Mouse (Mus musculus) C2C12 (cell line): Measurements from ENCODE around the gene Phactr3. TPM values are rescaled to one million over a fixed set of nuclear protein-coding genes. Genes with fewer than 3 reads are reported as not detected.

Source experiments
- H3K27me3 ChIP-seq: one replicate; pipeline ENCODE4 v1.6.1; 2011; ENCODE audit not compliant: control insufficient read depth, insufficient read depth, insufficient read length
- H3K36me3 ChIP-seq: one replicate; pipeline ENCODE4 v1.6.1; 2011; ENCODE audit not compliant: control insufficient read depth, insufficient read depth
- H3K4me3 ChIP-seq: one replicate; pipeline ENCODE4 v1.5.1; 2011; ENCODE audit warnings: mild to moderate bottlenecking, control low read depth; ENCODE audit not compliant: poor library complexity, insufficient read depth, severe bottlenecking
- H3K79me2 ChIP-seq: one replicate; pipeline ENCODE4 v1.6.1; 2011; ENCODE audit not compliant: control insufficient read depth, insufficient read depth
- H3K79me3 ChIP-seq: one replicate; pipeline ENCODE4 v1.6.1; 2011; ENCODE audit warnings: low read depth, control low read depth
- H3ac ChIP-seq: one replicate; pipeline ENCODE3; 2011; ENCODE audit warnings: low read depth; ENCODE audit not compliant: control insufficient read depth, insufficient read length
- CEBPB ChIP-seq: IDR thresholded peaks from one replicate; pipeline ENCODE4 v1.6.1; 2011; ENCODE audit warnings: low read depth, mild to moderate bottlenecking, control low read depth, moderate library complexity
- CTCF ChIP-seq: IDR thresholded peaks from one replicate; pipeline ENCODE4 v1.5.1; 2011; ENCODE audit not compliant: control insufficient read depth, insufficient read depth, insufficient read length
- FOSL1 ChIP-seq: IDR thresholded peaks from one replicate; pipeline ENCODE4 v1.8.0; 2011; ENCODE audit warnings: mild to moderate bottlenecking, low read length; ENCODE audit not compliant: poor library complexity, insufficient read depth, severe bottlenecking
- MAX ChIP-seq: IDR thresholded peaks from one replicate; pipeline ENCODE4 v1.6.1; 2011; ENCODE audit warnings: mild to moderate bottlenecking, control low read depth
- MYOD1 ChIP-seq: IDR thresholded peaks from one replicate; pipeline ENCODE4 v1.6.1; 2011; ENCODE audit warnings: low read depth; ENCODE audit not compliant: control insufficient read depth, insufficient read length
- MYOG ChIP-seq: IDR thresholded peaks from one replicate; pipeline ENCODE4 v1.6.1; 2011; ENCODE audit not compliant: control insufficient read depth, insufficient read length; ENCODE audit errors: extremely low read depth
- USF1 ChIP-seq: IDR thresholded peaks from one replicate; pipeline ENCODE4 v1.6.1; 2011; ENCODE audit warnings: low read depth, mild to moderate bottlenecking, control low read depth, moderate library complexity
- polyA plus RNA-seq: library from polyadenylated mRNA; unstranded; fragments of >200 nt; fragmentation: generic; extraction: Trizol; gene quantifications from one replicate; pipeline ENCODE4 v1.2.1, GENCODE M21; 2012; ENCODE audit warnings: missing spikeins

The Phactr3 gene
- polyA plus RNA-seq, 1 experiment, result not detected

DNA sequence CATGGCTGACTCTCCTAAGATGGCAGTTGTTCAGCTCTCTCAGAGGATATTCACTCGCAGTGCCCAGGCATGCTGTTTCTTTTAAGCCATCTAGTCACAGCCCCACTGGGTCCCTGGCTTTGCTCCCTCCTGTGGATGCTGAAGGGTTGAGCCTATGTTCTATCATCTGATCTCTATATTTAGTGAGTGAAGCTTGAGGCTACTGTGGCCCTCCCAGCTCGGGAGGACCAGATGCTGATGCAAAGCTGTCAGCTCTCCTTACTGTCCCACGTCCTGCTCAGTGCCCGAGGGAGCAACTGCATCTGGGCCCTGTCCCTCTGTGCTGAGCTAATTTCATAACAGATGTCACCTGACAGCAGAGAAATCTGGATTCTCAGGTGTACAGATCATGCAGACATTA, 153.6 kb downstream of the Phactr3 start:
- Histone ChIP-seq H3K27me3 (no peaks in the 10 kb centered on the region), H3K4me3 (no peak overlapping the region), H3K36me3 (no peaks in the 10 kb centered on the region), H3K79me2 (no peaks in the 10 kb centered on the region), H3ac (no peak overlapping the region), H3K79me3 (no peaks in the 10 kb centered on the region)
- TF ChIP-seq CTCF, result no peak
- no peak for TF ChIP-seq FOSL1
- TF ChIP-seq MYOD1, result no peak
- no peak for TF ChIP-seq CEBPB
- no peak for TF ChIP-seq MYOG
- TF ChIP-seq USF1, result no peak
- TF ChIP-seq MAX, result no peak

GRCm38 (mm10) chr2:178274126-178274525, 155.4 kb downstream of the Phactr3 start:
- Histone ChIP-seq H3ac (no peak overlapping the region), H3K79me2 (no peaks in the 10 kb centered on the region), H3K4me3 (no peak overlapping the region), H3K36me3 (no peaks in the 10 kb centered on the region), H3K27me3 (no peaks in the 10 kb centered on the region), H3K79me3 (no peaks in the 10 kb centered on the region)
- TF ChIP-seq MAX, result no peak

- Histone ChIP-seq H3K79me2 (no peaks in the 10 kb centered on the region), H3K79me3 (no peaks in the 10 kb centered on the region), H3K27me3 (no peaks in the 10 kb centered on the region), H3K4me3 (no peak overlapping the region), H3ac (no peak overlapping the region), H3K36me3 (no peaks in the 10 kb centered on the region)
- TF ChIP-seq MYOD1 (no peak), CTCF (no peak), CEBPB (no peak)
Observed at GRCm38 (mm10) chr2:178277206-178277605, 158.4 kb downstream of the Phactr3 start.

GRCm38 (mm10) chr2:178281183-178281582, 162.4 kb downstream of the Phactr3 start:
- Histone ChIP-seq H3K4me3 (no peak overlapping the region), H3K79me3 (no peaks in the 10 kb centered on the region), H3K27me3 (no peaks in the 10 kb centered on the region), H3ac (no peak overlapping the region), H3K36me3 (no peaks in the 10 kb centered on the region), H3K79me2 (no peaks in the 10 kb centered on the region)
- no peak for TF ChIP-seq MAX
- TF ChIP-seq CEBPB, result no peak
- TF ChIP-seq USF1, result no peak
- no peak for TF ChIP-seq MYOG

DNA sequence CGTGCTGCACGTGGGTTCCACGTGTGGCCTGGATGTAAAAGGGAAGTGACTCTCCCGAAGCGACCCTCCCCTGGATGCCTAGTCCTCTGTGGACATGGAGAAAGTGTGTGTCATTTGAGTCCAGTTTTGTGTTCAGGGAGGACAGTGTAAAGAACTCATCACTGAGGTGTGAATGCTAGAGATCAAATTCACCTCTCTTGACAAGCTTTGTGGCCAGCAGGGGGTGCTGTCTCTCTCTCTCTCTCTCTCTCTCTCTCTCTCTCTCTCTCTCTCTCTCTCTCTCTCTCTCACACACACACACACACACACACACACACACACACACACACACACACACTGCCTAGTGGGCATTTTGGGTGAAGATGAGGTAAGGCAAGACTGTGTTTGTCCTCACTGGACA, 168.5 kb downstream of the Phactr3 start:
- Histone ChIP-seq H3K4me3 (no peak overlapping the region), H3ac (no peak overlapping the region), H3K36me3 (no peaks in the 10 kb centered on the region), H3K79me2 (no peaks in the 10 kb centered on the region), H3K27me3 (no peaks in the 10 kb centered on the region), H3K79me3 (no peaks in the 10 kb centered on the region)
- no peak for TF ChIP-seq MYOD1
- no peak for TF ChIP-seq FOSL1
- no peak for TF ChIP-seq MAX
- TF ChIP-seq CEBPB, result no peak
- TF ChIP-seq CTCF, result no peak
- no peak for TF ChIP-seq USF1
- no peak for TF ChIP-seq MYOG

DNA sequence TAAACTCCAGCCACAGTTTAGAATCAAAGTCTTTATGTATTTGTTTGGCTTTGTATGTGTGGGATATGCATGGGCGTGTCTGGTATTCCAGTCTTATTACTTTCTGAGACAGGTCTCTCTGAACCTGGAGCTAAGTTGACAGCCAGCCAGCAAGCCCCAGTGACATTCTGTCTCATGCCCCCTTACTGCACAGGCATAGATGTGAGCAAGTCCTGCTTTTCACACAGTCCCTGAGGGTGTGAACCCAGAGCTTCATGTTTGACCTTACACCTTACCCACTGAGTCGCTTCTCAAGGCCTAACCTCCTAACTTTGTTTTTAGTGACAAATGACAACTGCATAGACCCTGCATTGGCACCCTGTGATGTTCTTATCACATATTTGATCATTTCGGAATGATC, 169.9 kb downstream of the Phactr3 start:
- Histone ChIP-seq H3K4me3 (no peak overlapping the region), H3K36me3 (no peaks in the 10 kb centered on the region), H3ac (no peak overlapping the region), H3K27me3 (no peaks in the 10 kb centered on the region), H3K79me2 (no peaks in the 10 kb centered on the region), H3K79me3 (no peaks in the 10 kb centered on the region)
- TF ChIP-seq CEBPB, result no peak
- TF ChIP-seq MAX, result no peak
- no peak for TF ChIP-seq FOSL1
- no peak for TF ChIP-seq CTCF
- no peak for TF ChIP-seq MYOD1
- no peak for TF ChIP-seq MYOG
- no peak for TF ChIP-seq USF1
